10 mouse cellular contexts compared by ENCODE assay signal in genomic region chr2:158937948-158938565, GRCm38 (mm10).
A peak's percentile ranks its signal among the peaks of the same experiment; 100 is the strongest.
DNase-seq lines count a peak whose midpoint lies in the region; ATAC-seq and TF ChIP-seq lines count a peak whose summit lies in the region.
"Had no signal": no experiment of that assay in that cellular context is flagged by ENCODE, and none has a peak within 500 bp of the region (broad histone marks: within the 10 kb centered on the region; RNA-seq: fewer than 3 reads in every experiment).

No protein-coding gene starts in this region.

- peaks cover 5% of the 10 kb centered on the region; the same call in 1 of the 2 replicates for H3K4me1 ChIP-seq in cerebellum, adult 2 months (ENCODE audit: control insufficient read depth, insufficient read depth, low read length)
- no peaks in the 10 kb centered on the region for H3K4me1 ChIP-seq in midbrain, embryonic 13.5 days (replicated peaks)
- no peaks in the 10 kb centered on the region for H3K4me1 ChIP-seq in midbrain, embryonic 10.5 days
- H3K4me1 ChIP-seq: midbrain, embryonic 12.5 days had no signal

- no peaks in the 10 kb centered on the region for H3K36me3 ChIP-seq in midbrain, embryonic 13.5 days
- H3K36me3 ChIP-seq in midbrain, embryonic 10.5 days: no peaks in the 10 kb centered on the region
- H3K36me3 ChIP-seq: midbrain, embryonic 12.5 days had no signal

- H3K27me3 ChIP-seq in cerebellum, adult 2 months (ENCODE audit: control insufficient read depth, insufficient read depth, low read length): no peaks in the 10 kb centered on the region; the same call in 1 of the 2 replicates
- no peaks in the 10 kb centered on the region for H3K27me3 ChIP-seq in midbrain, embryonic 13.5 days
- H3K27me3 ChIP-seq in midbrain, embryonic 10.5 days (ENCODE audit: low read depth, poor library complexity, severe bottlenecking): no peaks in the 10 kb centered on the region
- H3K27me3 ChIP-seq: midbrain, embryonic 12.5 days had no signal

- WGBS in cerebellum, adult 2 months: 5% methylated on average over 2 of the region's 2 CpGs
- 66% methylated on average over 2 of the region's 2 CpGs for WGBS in midbrain, embryonic 13.5 days
- 78% methylated on average over 2 of the region's 2 CpGs for WGBS in midbrain, embryonic 10.5 days

- intact Hi-C loops in left cerebral cortex, postnatal 25 days (cut with DNase I): no loop called here

- no peak overlapping the region for H3K27ac ChIP-seq in cerebellum, adult 2 months (ENCODE audit: insufficient read depth, low read length)
- H3K27ac ChIP-seq in midbrain, embryonic 13.5 days: no peak overlapping the region
- H3K27ac ChIP-seq in midbrain, embryonic 10.5 days (replicated peaks): no peak overlapping the region
- H3K27ac ChIP-seq: midbrain, embryonic 12.5 days had no signal

- no peak for TF ChIP-seq CTCF in cerebellum, adult 2 months (IDR thresholded peaks at IDR 0.05; ENCODE audit: borderline replicate concordance, insufficient read depth, low read depth, low read length)

- no peak overlapping the region for H3K9ac ChIP-seq in midbrain, embryonic 13.5 days (replicated peaks)
- H3K9ac ChIP-seq: midbrain, embryonic 12.5 days had no signal

- peak; percentile 60; the same call in 1 of the 2 replicates for ATAC-seq in midbrain, embryonic 13.5 days

- DNase-seq in cerebellum, adult 2 months: peak; percentile 10 to 18
- DNase-seq in cerebellum, adult 11-12 months: no peak
- DNase-seq in midbrain, embryonic 10.5 days (ENCODE audit: low spot score): no peak
- DNase-seq in left cerebral cortex, postnatal 25 days (ENCODE audit: low spot score in 2 of 2): peak; percentile 26 to 36
- peak; percentile 51 for DNase-seq in right cerebral cortex, postnatal 4 days
- no peak for DNase-seq in testis, postnatal 14 days (ENCODE audit: low spot score)
- DNase-seq in thymus, postnatal 25 days: no peak
- DNase-seq: kidney, postnatal 36 days had no signal

- H3K4me2 ChIP-seq in midbrain, embryonic 13.5 days (replicated peaks): no peak overlapping the region
- H3K4me2 ChIP-seq: midbrain, embryonic 12.5 days had no signal

- H3K4me3 ChIP-seq in cerebellum, adult 2 months (replicated peaks; ENCODE audit: insufficient read depth, low read depth, low read length): no peak overlapping the region
- no peak overlapping the region for H3K4me3 ChIP-seq in midbrain, embryonic 13.5 days (replicated peaks)
- no peak overlapping the region for H3K4me3 ChIP-seq in midbrain, embryonic 10.5 days
- H3K4me3 ChIP-seq: midbrain, embryonic 12.5 days had no signal

- TF ChIP-seq POLR2A in cerebellum, adult 2 months (IDR thresholded peaks at IDR 0.05; ENCODE audit: borderline replicate concordance, insufficient read depth, low read length): no peak

- no peaks in the 10 kb centered on the region for H3K9me3 ChIP-seq in midbrain, embryonic 13.5 days
- peaks cover 4% of the 10 kb centered on the region; the same call in 1 of the 2 replicates for H3K9me3 ChIP-seq in midbrain, embryonic 10.5 days (replicated peaks)
- H3K9me3 ChIP-seq: midbrain, embryonic 12.5 days had no signal

Comparison
In these comparisons a context has a peak if more than half of its experiments do, and no peak if none do; other contexts are left out.
1. DNase-seq: peak in cerebellum, adult 2 months (2 of 2), left cerebral cortex, postnatal 25 days (2 of 2) and right cerebral cortex, postnatal 4 days (single experiment); none in cerebellum, adult 11-12 months (single experiment), midbrain, embryonic 10.5 days (single experiment), testis, postnatal 14 days (single experiment) and thymus, postnatal 25 days (single experiment).